Mouse (Mus musculus): Measurements from ENCODE around the gene Dclk1. TPM values are rescaled to one million over a fixed set of nuclear protein-coding genes. Genes with fewer than 3 reads are reported as not detected.

Gene Dclk1
- polyA plus RNA-seq, 1 experiment from 2014 or later, result 30.2 TPM

- no peaks in the 10 kb centered on the region for H3K27me3 ChIP-seq (ENCODE audit: low read depth, poor library complexity, severe bottlenecking)
- H3K36me3 ChIP-seq, result no peaks in the 10 kb centered on the region
- DNase-seq (ENCODE audit: low spot score), result no peak
- no peak overlapping the region for H3K4me3 ChIP-seq
- H3K9me3 ChIP-seq (replicated peaks), result no peaks in the 10 kb centered on the region
- 88% methylated on average over 3 of the region's 3 CpGs for WGBS
- no peak overlapping the region for H3K27ac ChIP-seq
- H3K4me1 ChIP-seq, result peaks cover 21% of the 10 kb centered on the region
These were observed 151.4 kb downstream of the Dclk1 start for GRCm38 (mm10) chr3:55393549-55393948.

DNA sequence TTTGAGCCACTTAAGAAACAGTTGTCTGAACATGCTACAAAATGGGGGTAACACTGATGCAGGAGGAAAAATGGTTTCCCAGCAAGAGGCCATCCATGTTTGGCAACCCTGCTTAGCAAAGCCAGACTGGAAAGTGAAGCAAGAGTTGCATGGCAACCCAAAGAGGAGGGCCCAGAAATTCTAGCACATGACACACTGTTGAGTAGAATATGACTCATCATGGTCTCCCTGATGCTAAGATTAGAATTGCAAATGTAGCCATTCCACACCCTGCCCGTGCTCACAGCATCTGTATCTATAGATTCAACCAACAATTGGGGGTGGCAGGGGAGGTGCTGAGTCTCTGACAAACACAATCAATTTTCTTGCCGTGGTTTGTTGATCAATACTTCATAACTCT lies 154.6 kb downstream of the Dclk1 start:
- no peak for DNase-seq (ENCODE audit: low spot score)
- Histone ChIP-seq H3K27me3 (ENCODE audit: low read depth, poor library complexity, severe bottlenecking) (no peaks in the 10 kb centered on the region), H3K9me3 (replicated peaks) (no peaks in the 10 kb centered on the region), H3K4me1 (peaks cover 6% of the 10 kb centered on the region; the same call in 1 of the 2 replicates), H3K27ac (no peak overlapping the region), H3K4me3 (no peak overlapping the region), H3K36me3 (no peaks in the 10 kb centered on the region)
- 92% methylated on average over 2 of the region's 2 CpGs for WGBS

DNA sequence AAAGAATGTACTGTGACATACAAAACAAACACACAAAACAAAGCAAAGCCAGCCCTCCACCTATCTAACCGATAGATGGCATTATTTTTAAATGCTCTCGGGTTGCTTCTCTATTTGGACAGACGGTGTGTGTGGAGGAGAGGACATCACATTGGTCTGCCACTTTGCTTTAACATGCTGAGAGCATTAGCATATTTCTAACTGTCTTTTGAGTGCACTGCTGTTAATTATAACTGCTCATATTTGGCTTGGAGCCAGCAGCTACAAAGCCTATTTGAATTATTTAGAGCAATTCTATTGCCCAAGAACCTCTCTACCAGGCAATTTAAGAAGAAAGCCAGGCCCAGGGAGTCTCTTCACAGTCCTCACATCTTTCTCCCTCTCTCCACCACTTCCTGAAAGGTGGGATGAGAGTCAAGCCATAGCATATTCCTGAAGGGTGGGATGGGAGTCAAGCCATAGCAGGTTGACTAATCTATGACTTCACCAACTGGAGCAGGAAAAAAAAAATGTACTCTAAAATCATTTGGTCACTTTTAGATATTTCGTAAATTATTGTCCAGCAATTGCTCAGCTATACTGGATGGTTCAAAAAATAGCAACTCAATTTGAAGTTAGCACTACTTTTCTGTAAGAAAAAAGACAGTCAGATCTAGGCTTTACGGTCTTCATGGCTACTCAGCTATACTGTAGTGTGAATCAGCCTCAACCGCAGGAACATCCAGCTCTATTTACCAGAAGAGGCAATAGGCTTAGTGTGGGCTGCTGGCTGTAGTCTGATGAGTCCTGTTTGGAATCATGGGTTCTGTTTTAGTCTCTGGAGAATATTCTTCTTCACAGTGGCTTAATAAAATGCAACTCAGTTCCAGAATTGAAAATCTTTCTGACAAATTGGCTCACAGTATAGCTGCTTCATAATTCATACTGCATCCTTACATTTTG lies 155.9 kb downstream of the Dclk1 start:
- Histone ChIP-seq H3K4me3 (no peak overlapping the region), H3K36me3 (no peaks in the 10 kb centered on the region), H3K27me3 (ENCODE audit: low read depth, poor library complexity, severe bottlenecking) (no peaks in the 10 kb centered on the region), H3K9me3 (replicated peaks) (no peaks in the 10 kb centered on the region), H3K4me1 (no peaks in the 10 kb centered on the region), H3K27ac (no peak overlapping the region)
- no peak for DNase-seq (ENCODE audit: low spot score)
- 88% methylated on average over 6 of the region's 6 CpGs for WGBS

GRCm38 (mm10) chr3:55401236-55401635 lies 159.1 kb downstream of the Dclk1 start:
- DNase-seq (ENCODE audit: low spot score), result no peak
- Histone ChIP-seq H3K4me3 (no peak overlapping the region), H3K27me3 (ENCODE audit: low read depth, poor library complexity, severe bottlenecking) (no peaks in the 10 kb centered on the region), H3K4me1 (no peaks in the 10 kb centered on the region), H3K9me3 (replicated peaks) (no peaks in the 10 kb centered on the region), H3K27ac (no peak overlapping the region), H3K36me3 (no peaks in the 10 kb centered on the region)
- 91% methylated on average over 1 of the region's 1 CpGs for WGBS

- DNase-seq (ENCODE audit: low spot score), result no peak
- H3K4me3 ChIP-seq, result no peak overlapping the region
- H3K27ac ChIP-seq, result no peak overlapping the region
- peaks cover 2% of the 10 kb centered on the region; the same call in 1 of the 2 replicates for H3K4me1 ChIP-seq
- H3K36me3 ChIP-seq, result no peaks in the 10 kb centered on the region
- whole genome bisulfite sequencing, result 96% methylated on average over 7 of the region's 7 CpGs
- no peaks in the 10 kb centered on the region for H3K27me3 ChIP-seq (ENCODE audit: low read depth, poor library complexity, severe bottlenecking)
- H3K9me3 ChIP-seq (replicated peaks), result no peaks in the 10 kb centered on the region
These were observed 162.6 kb downstream of the Dclk1 start for GRCm38 (mm10) chr3:55404751-55405150.

- Histone ChIP-seq H3K4me3 (no peak overlapping the region), H3K27ac (peak overlapping the region; percentile 14; the same call in 1 of the 2 replicates), H3K4me1 (peaks cover 2% of the 10 kb centered on the region; the same call in 1 of the 2 replicates), H3K27me3 (ENCODE audit: low read depth, poor library complexity, severe bottlenecking) (no peaks in the 10 kb centered on the region), H3K36me3 (no peaks in the 10 kb centered on the region), H3K9me3 (replicated peaks) (no peaks in the 10 kb centered on the region)
- WGBS, result 82% methylated on average over 7 of the region's 7 CpGs
- no peak for DNase-seq (ENCODE audit: low spot score)
These were observed 164.5 kb downstream of the Dclk1 start for GRCm38 (mm10) chr3:55406616-55407015.

- Histone ChIP-seq H3K27ac (no peak overlapping the region), H3K4me1 (peaks cover 26% of the 10 kb centered on the region), H3K27me3 (ENCODE audit: low read depth, poor library complexity, severe bottlenecking) (no peaks in the 10 kb centered on the region), H3K36me3 (no peaks in the 10 kb centered on the region), H3K9me3 (replicated peaks) (no peaks in the 10 kb centered on the region), H3K4me3 (no peak overlapping the region)
- no peak for DNase-seq (ENCODE audit: low spot score)
These were observed 169.4 kb downstream of the Dclk1 start for GRCm38 (mm10) chr3:55411547-55411946.

- Histone ChIP-seq H3K27me3 (ENCODE audit: low read depth, poor library complexity, severe bottlenecking) (no peaks in the 10 kb centered on the region), H3K4me3 (no peak overlapping the region), H3K9me3 (replicated peaks) (no peaks in the 10 kb centered on the region), H3K4me1 (peaks cover 38% of the 10 kb centered on the region), H3K27ac (peak overlapping the region; percentile 88), H3K36me3 (no peaks in the 10 kb centered on the region)
- WGBS, result 28% methylated on average over 14 of the region's 14 CpGs
- DNase-seq (ENCODE audit: low spot score), result peak; percentile 44
These were observed 173.4 kb downstream of the Dclk1 start for GRCm38 (mm10) chr3:55415527-55415950.

- WGBS, result 76% methylated on average over 6 of the region's 6 CpGs
- Histone ChIP-seq H3K27ac (peak overlapping the region; percentile 82), H3K4me3 (no peak overlapping the region), H3K9me3 (replicated peaks) (no peaks in the 10 kb centered on the region), H3K4me1 (peaks cover 60% of the 10 kb centered on the region), H3K36me3 (no peaks in the 10 kb centered on the region), H3K27me3 (ENCODE audit: low read depth, poor library complexity, severe bottlenecking) (no peaks in the 10 kb centered on the region)
- DNase-seq (ENCODE audit: low spot score), result no peak
These were observed 176.7 kb downstream of the Dclk1 start for GRCm38 (mm10) chr3:55418845-55419244.

- 34% methylated on average over 3 of the region's 3 CpGs for WGBS
- no peak for DNase-seq (ENCODE audit: low spot score)
- no peaks in the 10 kb centered on the region for H3K9me3 ChIP-seq (replicated peaks)
- H3K4me3 ChIP-seq, result no peak overlapping the region
- peaks cover 64% of the 10 kb centered on the region for H3K4me1 ChIP-seq
- no peaks in the 10 kb centered on the region for H3K36me3 ChIP-seq
- no peaks in the 10 kb centered on the region for H3K27me3 ChIP-seq (ENCODE audit: low read depth, poor library complexity, severe bottlenecking)
- peak overlapping the region; percentile 82; the same call in 1 of the 2 replicates for H3K27ac ChIP-seq
These were observed 177.2 kb downstream of the Dclk1 start for GRCm38 (mm10) chr3:55419334-55419733.

DNA sequence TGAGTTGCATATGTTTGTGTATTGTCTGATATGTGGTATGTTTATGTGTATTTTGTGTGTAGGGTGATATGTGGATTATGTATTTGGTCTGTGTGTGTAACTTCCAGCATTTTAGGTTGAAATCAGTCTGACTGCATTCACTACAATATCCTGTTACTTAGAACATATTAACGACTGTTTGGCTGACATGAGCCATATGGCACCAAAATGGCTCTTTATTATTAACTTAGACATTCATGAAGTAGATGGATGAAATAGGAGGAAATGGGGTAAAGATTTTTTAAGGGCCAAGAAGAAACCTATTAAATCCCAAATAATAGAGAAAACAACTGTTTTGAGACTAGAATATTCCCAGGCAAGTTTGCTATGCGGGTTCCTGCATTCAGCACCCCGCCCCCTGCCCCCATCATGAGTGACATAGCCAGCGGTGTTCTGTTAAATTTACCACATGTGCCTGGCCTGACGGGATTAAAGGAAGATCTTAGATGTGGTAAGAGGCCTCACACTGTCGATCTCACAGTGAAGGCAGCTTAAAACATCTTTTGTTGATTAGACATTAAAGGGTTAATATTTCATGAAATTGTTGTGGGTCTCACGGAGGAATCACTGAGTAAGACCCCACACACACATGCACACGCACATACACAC lies 178.4 kb downstream of the Dclk1 start:
- Histone ChIP-seq H3K9me3 (replicated peaks) (no peaks in the 10 kb centered on the region), H3K4me3 (no peak overlapping the region), H3K27ac (peak overlapping the region; percentile 73; the same call in 1 of the 2 replicates), H3K27me3 (ENCODE audit: low read depth, poor library complexity, severe bottlenecking) (no peaks in the 10 kb centered on the region), H3K36me3 (no peaks in the 10 kb centered on the region), H3K4me1 (peaks cover 62% of the 10 kb centered on the region)
- WGBS, result 44% methylated on average over 8 of the region's 8 CpGs
- no peak for DNase-seq (ENCODE audit: low spot score)

DNA sequence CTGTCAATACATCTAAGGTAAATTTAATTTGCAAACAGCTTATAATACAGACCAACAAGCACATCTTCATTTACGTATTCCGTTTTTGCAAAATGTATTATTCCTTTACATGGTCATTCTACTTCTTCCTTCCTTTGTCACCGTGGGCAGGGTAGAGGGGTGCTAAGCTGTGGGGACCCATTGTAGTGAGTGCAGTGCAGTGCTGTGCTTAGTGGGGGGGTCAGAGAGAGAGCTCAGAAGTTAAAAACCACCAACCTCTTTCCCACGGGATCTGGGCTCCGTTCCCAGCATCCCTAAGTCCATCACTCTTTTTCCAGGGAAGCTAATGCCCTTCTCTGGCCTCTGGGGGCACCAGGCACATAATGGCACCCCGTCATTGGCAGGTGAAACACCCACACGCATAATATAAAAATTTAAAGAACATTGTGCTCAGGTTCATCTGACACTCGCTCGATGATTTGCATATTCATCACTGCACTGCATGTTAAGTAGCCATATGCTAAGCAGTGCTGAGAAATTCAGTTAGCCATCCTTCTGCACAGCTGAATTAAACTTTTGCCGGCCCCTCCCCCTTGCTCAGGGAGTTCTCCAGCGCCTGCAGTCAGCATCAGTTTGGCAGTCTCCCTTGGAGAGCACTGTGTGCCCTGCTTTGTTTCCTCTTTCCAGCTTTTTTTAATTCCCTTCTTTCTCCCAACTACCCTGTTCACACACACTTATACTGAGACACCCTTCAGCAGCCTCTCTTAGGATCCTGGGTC lies 181.7 kb downstream of the Dclk1 start:
- Histone ChIP-seq H3K27me3 (ENCODE audit: low read depth, poor library complexity, severe bottlenecking) (no peaks in the 10 kb centered on the region), H3K4me3 (0 out of 2 replicates have a peak overlapping the region, but pooled peaks have one; percentile 8), H3K9me3 (replicated peaks) (no peaks in the 10 kb centered on the region), H3K27ac (peak overlapping the region; percentile 61), H3K36me3 (no peaks in the 10 kb centered on the region), H3K4me1 (peaks cover 56% of the 10 kb centered on the region)
- 36% methylated on average over 11 of the region's 11 CpGs for WGBS
- no peak for DNase-seq (ENCODE audit: low spot score)
